Mouse (Mus musculus) testis, adult 2 months (tissue): ENCODE measurements around the gene Tapbpl.

Experiments
- CTCF ChIP-seq: fragments of 200-500 bp; IDR thresholded peaks from 2 replicates; pipeline ENCODE4 v1.5.1; 2012; ENCODE audit warnings: low read depth, mild to moderate bottlenecking, inconsistent platforms, low read length, moderate library complexity; ENCODE audit not compliant: control insufficient read depth, insufficient read depth, insufficient replicate concordance
- POLR2A ChIP-seq: fragments of 200-500 bp; IDR thresholded peaks from 2 replicates; pipeline ENCODE4 v1.6.1; 2012; ENCODE audit warnings: low read depth, mild to moderate bottlenecking, inconsistent platforms, low read length, moderate library complexity; ENCODE audit not compliant: control insufficient read depth

DNA sequence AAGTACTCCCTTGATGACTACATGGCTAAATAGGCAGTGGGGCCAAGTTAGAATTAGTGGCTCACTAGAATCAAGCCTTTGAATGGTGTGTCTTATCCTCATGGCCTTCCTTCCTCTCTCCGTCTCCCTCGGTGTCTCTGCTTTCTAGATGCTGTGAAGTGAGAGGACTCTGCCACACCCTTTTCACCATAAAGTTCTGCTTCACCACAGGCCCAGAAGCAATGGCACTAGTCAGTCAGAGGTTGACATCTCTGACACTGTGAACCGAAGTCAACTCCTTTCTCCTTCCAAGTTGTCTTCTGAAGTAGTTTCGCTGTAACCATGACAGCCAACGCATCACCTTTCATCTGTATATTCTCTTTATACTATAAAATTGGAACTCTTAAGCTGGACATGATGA is 7.9 kb upstream of the Tapbpl start:
- TF ChIP-seq POLR2A = no peak
- TF ChIP-seq CTCF = no peak
